Mouse (Mus musculus) kidney, adult 2 months (tissue): ENCODE results near the gene Tenm4.

ENCODE experiments used
- CTCF ChIP-seq: fragments of 200-500 bp; conservative IDR thresholded peaks from 2 replicates; pipeline ENCODE4 v1.5.1; 2011; ENCODE audit warnings: low read depth, mild to moderate bottlenecking, control low read depth, low read length, moderate library complexity, mixed read lengths; ENCODE audit not compliant: insufficient read depth, insufficient read length
- POLR2A ChIP-seq: fragments of 200-500 bp; IDR thresholded peaks from one replicate; pipeline ENCODE4 v1.6.1; 2011; ENCODE audit warnings: low read depth, low read length, control low read depth

GRCm38 (mm10) chr7:96635830-96636440, 464.9 kb downstream of the Tenm4 start:
- TF ChIP-seq POLR2A (no peak), CTCF (no peak)
